Mouse (Mus musculus) heart, postnatal 14 days (tissue): ENCODE data around the gene Auts2. TPM values are rescaled to one million over a fixed set of nuclear protein-coding genes. Genes with fewer than 3 reads are reported as not detected.

Experiments used
- DNase-seq, 2 experiments: peaks; one replicate each; pipeline ENCODE4 v3.0.0; 2021 to 2022
- intact Hi-C: fragments of 180-260 bp; cut with DNase I; formaldehyde crosslinking; loops from one replicate; pipeline ENCODE4 v1.15.1; 2025
- total RNA-seq, 2 experiments: library from RNA; stranded (reverse); gene quantifications; 2 replicates each; pipeline ENCODE4 v1.2.3; 2021

Auts2 gene
- total RNA-seq, 2 experiments from 2014 or later, result 43.1 to 47.3 TPM

DNA sequence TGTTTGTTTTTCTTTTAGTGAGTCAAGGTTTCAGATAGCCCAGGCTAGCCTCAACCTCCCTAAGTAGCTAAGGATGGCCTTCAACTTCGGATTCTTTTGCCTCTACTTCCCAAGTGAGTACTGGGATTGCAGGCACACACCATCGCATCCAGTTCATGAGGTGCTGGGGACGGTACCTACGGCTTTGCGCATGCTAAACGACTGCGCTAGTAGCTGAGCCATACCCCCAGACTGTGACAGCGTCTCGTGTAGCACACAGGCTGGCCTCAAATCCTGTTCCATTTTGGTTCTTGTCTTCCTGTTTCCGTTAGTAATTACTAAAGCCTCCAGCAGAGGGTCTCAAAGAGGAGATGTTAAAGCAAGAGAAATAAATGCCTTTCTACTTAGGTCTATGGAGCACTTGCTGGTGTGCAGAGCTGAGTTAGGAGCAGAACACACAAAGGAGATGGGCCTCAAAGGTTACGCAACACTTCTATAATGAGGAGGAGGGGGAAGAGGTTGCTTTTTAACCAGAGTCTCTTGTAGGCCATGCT lies 967.3 kb downstream of the Auts2 start:
- no peak for DNase-seq
- intact Hi-C loops, result no loop called here

DNA sequence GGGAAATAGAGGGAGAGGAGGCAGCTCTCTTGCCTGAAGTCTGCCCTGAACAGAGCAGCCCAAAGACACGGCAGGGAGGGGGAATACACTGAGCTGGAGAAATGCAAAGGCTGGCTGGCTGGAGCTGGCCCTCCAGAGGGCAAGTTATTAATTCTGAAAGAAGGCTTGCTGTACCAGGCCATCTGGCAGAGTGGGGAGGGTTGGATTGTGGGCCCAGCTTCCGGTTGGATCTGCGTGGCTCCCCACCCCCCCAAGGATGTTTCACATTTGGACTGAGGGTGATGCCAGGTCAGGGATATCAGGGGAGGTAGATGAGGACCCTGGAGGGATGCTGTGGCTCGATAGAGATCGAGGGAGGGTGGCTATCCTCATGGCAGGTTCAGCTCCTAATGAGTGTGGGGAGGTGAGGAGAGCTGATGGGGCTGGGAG lies 968.0 kb downstream of the Auts2 start:
- DNase-seq, result no peak
- intact Hi-C loops, result no loop called here

DNA sequence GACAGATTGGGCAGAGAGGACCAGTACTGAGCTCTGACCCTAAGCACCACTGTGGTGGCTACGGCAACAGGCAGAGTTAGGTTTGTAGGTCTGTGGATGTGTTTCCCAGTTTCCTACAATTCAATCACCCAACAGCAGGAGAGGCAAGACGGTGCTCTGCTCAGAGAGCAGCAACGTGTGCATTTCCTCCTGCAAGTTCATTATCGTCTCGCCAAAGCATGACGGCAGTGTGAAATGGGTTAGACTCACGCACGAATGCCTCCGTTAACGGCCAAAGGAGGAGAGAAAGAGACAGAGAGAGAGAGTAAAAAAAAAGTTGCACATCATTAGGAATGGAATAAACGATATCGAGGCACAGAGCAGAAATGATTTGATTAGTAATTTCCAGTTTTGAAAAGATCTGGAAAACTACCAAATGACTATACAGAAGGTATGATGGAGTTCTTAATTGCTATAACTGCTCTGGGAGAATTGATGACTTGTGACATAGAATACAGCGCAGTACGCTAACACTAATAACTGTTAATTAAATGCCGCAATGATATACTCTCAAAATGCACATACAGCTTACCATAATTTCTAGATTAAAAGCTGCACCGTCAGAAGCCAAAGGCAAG lies 968.6 kb downstream of the Auts2 start:
- no peak for DNase-seq
- intact Hi-C loops, result no loop called here

DNA sequence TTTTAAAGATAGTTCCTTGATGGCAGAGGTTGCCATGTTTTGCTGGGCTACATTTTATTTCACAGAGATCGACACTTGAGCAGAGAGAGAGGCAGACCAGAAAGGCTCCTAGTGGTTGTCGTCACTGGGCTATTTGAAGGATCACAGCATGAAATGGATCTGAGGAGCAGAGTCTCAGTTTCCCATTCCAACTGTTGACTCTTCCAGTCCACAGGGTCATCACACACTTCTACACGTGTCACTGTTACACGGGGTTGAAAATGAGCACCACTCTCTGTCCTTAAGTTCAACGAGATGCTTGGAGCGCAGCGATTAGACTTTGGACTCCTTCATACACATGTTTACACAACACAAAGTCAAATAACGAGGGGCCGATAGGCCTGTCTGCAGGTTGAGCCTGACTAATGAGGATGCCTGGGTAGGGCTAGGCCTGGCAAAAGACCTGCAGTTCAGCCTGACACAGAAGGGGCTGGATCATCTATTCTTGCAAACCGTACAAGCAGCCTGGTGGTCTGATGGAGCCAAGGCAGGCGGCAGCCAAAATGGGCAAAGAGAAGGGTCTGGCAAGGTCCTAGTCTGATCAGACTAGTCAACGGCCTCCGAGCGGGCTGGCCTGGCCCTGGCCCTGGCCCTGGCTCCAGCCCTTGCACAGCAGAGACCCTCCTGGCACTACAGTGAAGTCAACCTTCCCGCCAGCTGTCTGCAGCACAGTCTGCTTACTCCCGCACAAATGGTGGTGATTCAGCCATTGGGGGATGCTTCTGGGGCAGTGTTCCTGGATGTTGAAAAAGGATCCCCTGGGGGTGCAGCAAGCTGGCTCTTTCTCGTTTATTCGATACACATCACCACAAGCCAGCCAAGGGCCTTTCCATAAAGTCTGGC lies 969.6 kb downstream of the Auts2 start:
- intact Hi-C loops, result no loop called here

DNA sequence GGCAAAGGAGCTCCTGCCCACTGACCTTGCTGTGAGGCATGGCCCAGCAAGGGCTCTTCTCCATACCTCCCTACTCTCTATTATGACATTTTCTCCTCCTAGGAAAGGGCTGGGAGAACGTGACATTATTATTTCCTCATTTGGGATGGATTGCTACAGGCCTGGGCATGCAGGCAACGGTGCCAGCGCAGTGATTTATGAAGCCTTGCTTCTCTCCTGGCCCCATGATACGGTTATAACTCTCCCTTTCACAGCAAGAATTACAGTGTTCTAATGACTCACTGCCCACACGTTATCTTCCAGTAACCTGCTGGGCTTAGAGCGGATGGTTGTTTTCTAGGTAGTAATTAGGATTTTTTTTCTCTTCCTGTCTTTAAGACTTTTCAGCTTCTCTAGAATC lies 977.1 kb downstream of the Auts2 start:
- DNase-seq, result no peak
- intact Hi-C loops, result no loop called here

More for the DNA sequence above, 969.6 kb downstream of the Auts2 start:
- DNase-seq, result no peak

DNA sequence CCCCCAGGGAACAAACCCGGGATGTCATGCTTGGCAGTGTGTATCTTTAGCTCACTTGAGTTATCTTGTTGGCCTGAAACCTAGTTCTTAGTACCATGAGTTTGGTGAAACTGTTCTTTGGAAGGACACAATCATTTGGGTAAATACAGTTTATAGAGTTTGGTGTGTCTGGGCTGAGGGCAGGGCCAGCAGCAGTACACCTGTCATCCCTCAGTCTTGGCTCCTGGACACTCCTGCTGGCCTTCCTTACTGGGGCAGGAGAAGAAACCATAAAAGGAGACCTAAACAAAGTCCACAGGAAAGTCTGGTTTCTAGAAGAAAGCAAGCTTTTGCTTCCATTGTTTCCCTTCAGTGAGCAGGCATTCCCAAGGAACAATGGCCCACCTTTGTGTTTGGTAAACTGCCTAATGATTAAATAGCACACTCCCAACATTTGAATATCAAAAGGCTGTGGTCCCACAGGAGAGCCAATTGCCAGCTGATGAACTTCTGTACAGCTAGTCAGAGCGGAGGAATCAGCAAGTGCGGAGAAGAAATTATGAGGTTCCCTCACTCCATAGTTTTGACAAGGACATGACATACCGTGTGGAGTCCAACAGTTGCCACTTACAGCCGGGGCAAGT lies 979.4 kb downstream of the Auts2 start:
- intact Hi-C loops, result no loop called here
- no peak for DNase-seq

DNA sequence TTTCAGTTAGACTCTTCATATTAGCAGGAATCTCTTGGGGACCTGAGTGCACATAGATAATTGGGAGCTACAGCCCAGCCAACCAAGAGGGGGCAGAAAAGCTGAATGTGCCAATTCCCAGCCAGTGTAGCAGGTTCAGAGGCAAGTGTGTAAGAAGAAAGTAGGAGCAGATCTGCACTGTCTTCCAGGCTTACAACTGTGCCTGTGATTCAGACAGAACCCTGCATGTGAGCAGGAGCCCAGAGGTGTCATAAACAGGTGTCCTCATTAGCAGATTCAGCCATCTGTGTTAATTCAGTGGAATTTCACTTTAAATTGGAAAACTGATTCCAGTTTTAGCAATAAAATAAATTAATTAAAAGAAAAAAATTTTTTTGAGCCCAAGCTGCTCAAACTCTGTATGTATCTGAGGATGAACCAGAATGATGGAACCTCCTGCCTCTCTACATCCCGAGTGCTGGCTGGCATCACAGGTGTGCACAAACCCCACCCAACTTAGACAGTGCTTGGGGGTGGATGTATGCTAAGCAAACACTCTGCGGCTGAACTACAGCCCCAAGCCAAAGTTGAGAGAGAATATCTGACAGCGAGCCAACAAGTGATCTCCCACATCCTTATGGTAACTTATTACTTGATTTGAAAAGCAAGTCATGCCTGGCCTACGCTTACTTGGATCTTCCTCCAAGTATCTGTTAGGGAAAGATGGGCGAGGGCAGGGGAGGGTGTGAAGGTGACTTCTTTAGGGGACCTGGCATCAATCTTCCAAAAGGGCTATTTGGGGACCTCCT lies 982.2 kb downstream of the Auts2 start:
- intact Hi-C loops, result no loop called here
- DNase-seq, result no peak

DNA sequence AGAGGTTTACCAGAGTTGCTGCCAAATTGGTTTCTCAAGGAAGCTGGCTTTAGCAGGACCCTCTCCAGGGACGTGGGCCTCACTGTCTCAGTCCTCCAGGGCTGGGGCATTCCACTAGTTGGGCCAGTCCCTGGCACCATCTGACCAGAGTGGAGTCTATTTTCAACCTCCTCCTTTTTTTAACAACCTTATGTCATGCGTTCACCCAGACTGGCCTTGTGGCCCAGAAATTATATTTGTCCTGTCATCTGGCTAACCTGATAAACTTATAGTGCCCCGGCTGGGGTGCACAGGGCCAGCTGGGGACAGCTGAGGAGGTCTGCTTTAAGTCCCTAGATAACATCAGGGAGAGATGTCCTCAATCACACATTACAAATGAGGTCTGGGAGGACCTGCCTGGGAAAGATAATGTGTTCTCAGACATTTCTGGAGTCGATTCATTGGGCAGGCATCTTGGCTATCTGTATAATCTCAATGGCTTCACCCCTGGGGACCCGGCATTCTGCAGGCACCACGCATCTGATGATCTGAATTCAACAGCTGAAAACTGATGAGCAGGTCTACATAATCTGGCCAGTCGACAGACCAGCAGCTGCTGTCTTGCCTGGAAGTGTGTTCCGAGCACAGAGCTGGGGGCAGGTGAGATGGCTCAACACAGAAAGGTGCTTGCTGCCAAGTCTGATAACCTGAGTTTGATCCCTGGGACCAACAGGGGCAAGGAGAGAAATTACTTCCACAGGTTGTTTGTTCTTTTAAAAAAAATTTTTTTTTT lies 984.6 kb downstream of the Auts2 start:
- intact Hi-C loops, result loop anchor here (5.0 kb wide), 1 partner anchor 94 kb away; no protein-coding TSS in a partner anchor
- DNase-seq, result peak; percentile 50 to 55

DNA sequence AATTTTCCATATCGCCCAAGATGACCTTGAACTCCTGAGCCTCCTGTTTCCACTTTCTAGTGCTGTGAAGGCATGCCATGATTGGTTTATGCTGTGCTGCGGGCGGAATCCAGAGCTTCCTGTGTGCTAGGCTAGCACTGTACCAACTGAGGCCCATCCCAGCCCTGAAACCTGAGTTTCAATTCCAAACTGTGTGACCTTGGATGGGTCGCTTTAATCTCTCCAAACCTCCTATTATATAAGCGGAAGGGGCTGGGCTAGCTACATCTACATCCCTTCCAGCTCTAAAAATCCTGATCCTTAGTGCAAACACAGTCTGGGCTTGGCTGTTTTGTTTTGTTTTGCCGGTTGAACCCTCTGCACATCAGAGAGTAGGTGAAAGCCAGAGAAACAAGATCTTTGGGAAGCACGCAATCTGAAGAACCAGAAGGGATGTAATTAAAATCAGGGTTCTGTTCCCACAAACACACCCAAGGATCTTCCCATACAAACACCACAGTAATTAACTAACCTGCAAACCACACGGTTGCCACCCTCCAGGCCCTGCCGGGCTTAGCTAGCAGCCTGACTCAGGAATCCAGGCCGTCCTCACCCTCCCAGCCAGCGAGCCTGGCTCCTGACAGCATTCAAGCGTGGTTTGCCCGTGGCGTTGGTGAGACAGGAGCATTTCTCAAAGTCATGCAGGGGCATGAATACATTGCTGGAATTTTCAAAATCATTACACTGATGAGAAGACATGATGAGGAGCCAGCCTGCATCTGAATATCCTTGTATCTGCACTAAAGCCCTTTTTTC lies 985.4 kb downstream of the Auts2 start:
- DNase-seq, result peak; percentile 25 to 55
- intact Hi-C loops, result loop anchor here (5.0 kb wide), 1 partner anchor 95 kb away; no protein-coding TSS in a partner anchor

DNA sequence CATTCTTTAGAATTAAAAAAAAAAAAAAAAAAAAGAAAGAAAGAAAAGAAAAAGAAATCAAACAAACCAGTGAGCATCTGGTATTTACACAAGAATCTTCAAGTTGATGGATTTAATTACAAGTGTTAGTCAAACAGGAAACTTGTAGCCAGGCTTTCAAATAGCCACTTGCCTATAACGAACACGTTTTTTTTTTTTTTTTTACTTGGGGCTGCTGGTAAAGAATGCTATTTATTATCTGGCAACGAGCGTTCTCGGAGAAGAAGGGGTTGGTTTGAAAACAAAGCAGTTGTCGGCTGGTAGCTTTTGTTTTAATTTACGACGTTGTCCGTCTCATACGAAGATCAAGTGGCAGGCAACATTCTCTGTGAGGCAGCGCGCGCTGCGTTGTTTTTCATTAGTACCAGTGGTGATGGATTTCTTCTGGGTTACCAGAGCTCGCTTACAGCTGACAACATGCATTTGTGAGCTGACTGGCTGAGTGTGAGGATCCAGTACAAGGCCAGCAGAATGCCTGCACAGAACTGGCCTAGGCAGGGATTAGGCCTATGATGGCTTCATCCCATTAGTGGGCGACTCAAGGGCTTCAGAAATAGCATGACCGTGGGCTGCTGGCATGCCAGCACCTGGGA lies 994.1 kb downstream of the Auts2 start:
- no peak for DNase-seq
- intact Hi-C loops, result no loop called here

DNA sequence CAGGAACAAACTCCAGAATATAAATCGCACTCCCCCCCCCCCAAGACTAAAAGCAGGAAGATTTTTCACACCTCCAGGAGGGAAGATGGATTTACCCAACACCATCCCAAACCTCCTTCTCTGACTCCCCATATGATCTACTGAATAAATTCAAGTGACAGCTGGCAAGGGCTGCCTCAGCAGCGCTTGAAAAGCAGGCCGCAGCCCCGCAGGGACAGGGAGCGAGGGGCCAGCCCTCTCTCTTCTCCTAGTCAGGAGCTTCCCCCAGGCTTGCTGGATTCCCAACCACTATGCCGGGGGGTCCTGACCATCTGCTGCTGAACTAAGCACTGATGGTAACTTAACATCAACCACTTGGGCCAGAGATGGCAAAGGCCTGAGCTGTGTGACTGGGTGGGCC lies 995.2 kb downstream of the Auts2 start:
- no peak for DNase-seq
- intact Hi-C loops, result no loop called here

DNA sequence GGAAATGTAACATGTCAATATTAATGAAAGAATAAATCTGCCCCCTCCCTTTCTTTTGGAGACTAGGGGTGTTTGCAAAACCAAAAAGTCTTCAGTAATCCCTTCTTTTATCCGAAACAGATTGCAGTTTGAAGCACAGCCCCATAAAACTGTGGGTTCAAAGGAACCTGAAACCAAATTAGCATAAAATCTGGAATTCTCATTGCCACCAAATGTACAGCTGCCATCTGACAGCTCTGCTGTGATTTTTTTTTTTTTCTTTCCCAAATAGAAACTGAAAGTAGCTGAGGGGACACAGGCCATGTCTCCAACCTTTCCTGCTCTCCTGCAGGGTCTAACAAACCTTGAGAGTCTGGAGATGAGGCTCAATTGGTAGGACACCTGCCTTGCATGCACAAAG lies 996.7 kb downstream of the Auts2 start:
- no peak for DNase-seq

DNA sequence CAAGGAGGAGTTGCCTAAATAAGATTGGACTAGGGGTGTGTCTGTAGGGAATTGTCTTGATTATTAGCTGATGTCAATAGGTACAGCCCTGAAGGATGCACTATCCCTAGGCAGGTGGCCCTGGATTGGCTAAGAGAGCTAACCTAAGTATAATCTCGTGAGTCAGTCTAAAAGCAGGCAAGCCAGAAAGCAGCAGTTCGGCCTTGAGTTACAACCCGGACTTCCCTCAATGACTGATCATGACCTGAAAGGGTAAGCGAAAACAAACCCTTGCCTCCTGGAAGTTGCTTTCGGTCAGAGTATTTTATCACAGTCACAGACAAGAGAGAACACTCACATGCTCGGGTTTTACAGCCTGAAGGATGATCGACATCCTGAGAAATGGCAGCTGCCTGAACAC lies 998.8 kb downstream of the Auts2 start:
- intact Hi-C loops, result no loop called here
- DNase-seq, result no peak

More for the DNA sequence above, 996.7 kb downstream of the Auts2 start:
- intact Hi-C loops, result no loop called here

DNA sequence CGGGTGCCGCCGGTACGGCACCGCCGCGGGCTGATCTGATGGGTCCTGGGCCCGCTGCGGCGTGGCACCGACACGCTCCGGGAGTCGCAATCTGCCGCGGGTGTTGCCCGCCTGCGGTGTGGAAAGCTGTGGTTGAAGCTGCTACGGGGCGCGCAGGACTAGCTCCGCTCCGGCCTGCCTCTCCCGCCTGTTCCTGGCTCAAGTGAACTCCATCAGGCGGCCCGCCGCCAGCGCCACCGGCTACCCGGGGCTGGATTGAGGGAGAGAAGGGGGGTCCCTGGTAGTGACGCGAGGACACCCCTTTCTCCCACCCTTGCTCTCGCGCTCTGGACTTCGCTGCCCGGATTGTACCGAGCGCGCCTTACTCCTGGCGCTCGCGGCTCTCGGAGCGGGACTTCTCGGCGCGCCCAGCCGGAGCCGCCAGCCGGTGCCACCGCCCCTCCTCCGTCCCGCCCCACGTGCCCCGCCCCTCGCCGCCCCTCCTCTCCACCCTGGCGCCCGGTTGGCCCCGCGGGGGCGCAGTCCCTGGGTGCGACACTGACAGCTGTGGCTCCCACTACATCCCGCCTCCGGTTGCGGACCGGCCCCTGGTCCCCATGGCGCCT lies 1004.7 kb downstream of the Auts2 start:
- intact Hi-C loops, result loop anchor here (5.0 to 10.0 kb wide), 5 partner anchors 59 to 694 kb away; no protein-coding TSS in a partner anchor
- peak; percentile 81 to 82 for DNase-seq

DNA sequence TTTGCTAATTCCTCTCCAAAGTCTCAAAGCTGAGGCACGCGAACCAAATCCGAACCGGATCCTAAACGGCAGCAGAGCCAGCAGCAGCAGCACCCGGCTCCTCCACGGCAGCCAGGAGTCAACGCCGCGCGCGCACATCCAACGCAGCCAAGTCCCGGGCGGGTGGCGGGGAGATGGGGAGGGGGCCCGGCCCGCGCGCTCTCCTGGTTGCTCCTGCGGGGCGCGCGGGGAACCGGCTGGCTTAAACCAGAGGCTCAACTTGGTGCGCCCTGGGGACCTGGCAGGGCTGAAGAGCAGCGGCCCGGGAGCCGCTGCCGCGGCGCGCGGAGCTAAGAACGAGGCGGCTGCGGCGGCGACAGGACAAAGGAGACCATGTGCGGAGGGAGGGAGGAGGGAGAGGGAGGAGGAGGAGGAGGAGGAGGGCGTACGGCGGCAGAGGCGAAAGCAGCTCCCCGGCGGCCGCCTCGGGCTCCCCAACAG lies 1005.3 kb downstream of the Auts2 start:
- intact Hi-C loops, result loop anchor here (5.0 to 10.0 kb wide), 5 partner anchors 59 to 694 kb away; no protein-coding TSS in a partner anchor
- DNase-seq, result peak; percentile 53 to 62

DNA sequence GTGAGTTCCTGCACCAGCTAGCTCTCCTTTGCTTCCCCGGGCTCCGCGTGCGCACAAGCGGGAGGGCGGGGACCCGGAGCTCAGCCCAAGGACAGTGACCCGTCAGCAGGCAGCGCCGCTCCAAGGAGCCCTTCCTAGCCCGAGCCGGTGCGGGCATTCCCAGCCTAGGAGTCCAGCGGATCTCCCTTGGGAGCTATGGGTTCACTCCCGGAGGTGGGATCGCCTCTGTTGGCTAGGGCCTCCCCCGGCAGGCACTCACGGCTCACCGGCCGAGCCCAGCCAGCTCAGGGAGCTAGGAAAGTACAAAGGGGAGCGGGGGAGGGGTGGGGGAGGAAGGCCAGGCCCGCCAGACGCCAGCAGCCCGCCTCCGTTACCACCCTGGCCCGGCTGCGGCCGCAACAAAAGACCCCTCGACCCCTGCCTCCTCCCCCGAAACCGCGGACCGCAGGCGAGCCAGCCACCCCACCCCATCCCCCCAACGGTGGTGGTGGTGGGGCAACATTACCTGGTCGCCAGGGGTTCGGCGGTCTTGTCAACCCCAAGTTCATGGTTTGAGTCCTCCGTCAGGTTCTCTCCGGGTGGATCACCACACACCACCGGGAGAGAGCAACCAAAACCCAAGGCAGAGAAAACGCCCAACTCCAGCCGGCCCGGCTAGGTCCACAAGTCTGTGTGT lies 1005.9 kb downstream of the Auts2 start:
- intact Hi-C loops, result loop anchor here (5.0 to 10.0 kb wide), 5 partner anchors 60 to 695 kb away; no protein-coding TSS in a partner anchor
- peak; percentile 77 to 78 for DNase-seq

DNA sequence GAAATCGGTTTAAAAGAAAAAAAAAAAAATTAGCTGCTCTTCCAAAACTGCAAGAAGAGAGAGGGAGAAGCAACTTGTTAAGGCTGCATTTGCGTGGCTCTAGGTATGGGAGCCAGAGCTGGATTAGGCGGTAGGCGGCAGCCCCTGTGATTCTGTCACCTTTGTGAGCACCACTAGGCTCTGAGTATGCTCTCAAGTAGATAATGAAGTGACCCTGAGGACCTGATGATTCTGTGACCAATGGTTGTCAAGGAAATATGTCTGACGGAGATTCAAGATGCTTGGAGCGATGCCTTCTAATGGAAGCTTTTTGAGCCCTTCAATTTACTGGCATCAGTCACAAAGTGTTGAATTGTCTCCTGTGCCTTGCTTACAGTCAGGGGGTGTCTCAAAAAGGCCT lies 1007.4 kb downstream of the Auts2 start:
- no peak for DNase-seq
- intact Hi-C loops, result loop anchor here (5.0 to 10.0 kb wide), 5 partner anchors 62 to 697 kb away; no protein-coding TSS in a partner anchor
